Mouse (Mus musculus) left cerebral cortex, adult 9 months (tissue): ENCODE data around the gene Hnf4a.
"Not testable (repeated sequence)": the region's sequence is repeated elsewhere in the genome, so short reads cannot be mapped to it uniquely, and the experiment has no call there.

Source experiments
- DNase-seq, 2 experiments: peaks; one replicate each; pipeline ENCODE4 v3.0.0; 2022; ENCODE audit warnings: low spot score in 2 of 2

Gene Hnf4a

DNA sequence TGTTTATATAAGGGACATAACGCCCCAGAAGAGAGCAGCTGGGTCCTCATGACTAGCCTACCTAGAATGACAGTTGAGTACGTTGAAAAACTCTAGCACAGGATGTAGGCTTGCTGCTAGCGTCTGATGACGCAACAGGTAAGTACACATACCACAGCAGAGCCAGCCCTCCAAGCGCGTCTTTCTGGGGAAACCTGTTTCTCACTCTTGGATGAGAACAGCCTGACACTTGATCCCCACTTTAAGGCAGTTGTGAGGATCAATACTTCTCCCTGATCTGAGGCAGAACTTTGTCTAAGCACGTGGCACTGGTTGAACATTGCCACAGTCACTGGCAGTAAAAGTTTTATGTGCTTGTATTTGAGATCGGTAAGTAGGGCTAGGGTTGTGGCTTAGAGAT is 113.8 kb downstream of the Hnf4a start:
- DNase-seq = no peak

DNA sequence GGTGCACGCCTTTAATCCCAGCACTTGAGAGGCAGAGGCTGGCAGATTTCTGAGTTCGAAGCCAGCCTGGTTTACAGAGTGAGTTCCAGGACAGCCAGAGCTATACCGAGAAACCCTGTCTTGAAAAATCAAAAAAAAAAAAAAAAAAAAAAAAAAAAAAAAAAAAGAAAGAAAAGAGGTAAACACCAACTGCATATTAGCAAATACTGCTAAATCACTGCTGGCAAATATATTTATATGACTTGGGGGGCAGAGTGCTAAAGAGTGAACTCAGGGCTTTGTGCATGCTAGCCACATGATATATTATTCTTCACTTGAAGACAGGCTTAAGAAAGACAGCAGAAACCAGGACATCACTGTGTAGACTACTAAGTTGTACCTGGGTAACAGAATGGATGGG is 114.8 kb downstream of the Hnf4a start:
- DNase-seq = not testable (repeated sequence)
